Mouse (Mus musculus) heart, adult 18-20 months (tissue): ENCODE measurements around the gene Pygl. TPM values are rescaled to one million over a fixed set of nuclear protein-coding genes. Genes with fewer than 3 reads are reported as not detected.

ENCODE experiments used
- DNase-seq, 2 experiments: peaks; one replicate each; pipeline ENCODE4 v3.0.0; 2021 to 2022; ENCODE audit warnings: mixed read lengths in 1 of 2
- long read RNA-seq, 2 experiments: library from polyadenylated mRNA; stranded (forward); transcript quantifications; one replicate each; pipeline ENCODE4 v2.0.0; 2021
- total RNA-seq, 2 experiments: library from RNA; stranded (reverse); gene quantifications; 2 replicates each; pipeline ENCODE4 v1.2.3; 2021

Pygl gene
- total RNA-seq: 10 to 100 TPM in 1 of 2 experiments, 1 to 10 TPM in 1; 3.6 to 22.4 TPM
- long read RNA-seq, experiment 1, partial matches to known transcripts: 1 of 4 reads
- long read RNA-seq, experiment 1, other reads (novel, unspliced or antisense): 0 of 4 reads
- long read RNA-seq, experiment 2, transcript Pygl-201 (20 exons, 2,825 nt): major isoform, 7 of 9 reads
- long read RNA-seq, experiment 2, partial matches to known transcripts: 2 of 9 reads
- long read RNA-seq, experiment 2, other reads (novel, unspliced or antisense): 0 of 9 reads

GRCm38 (mm10) chr12:70231294-70231693, at the start of gene Pygl:
Gene Pygl, minus strand, starts transcription at chr12:70231488.
- DNase-seq: no peak

- DNase-seq: no peak
Measured at GRCm38 (mm10) chr12:70280930-70281329, 49.6 kb upstream of the Pygl start.

- no peak for DNase-seq
Measured at GRCm38 (mm10) chr12:70280381-70280780, 49.1 kb upstream of the Pygl start.

- no peak for DNase-seq
Measured at GRCm38 (mm10) chr12:70277071-70277939, 46.0 kb upstream of the Pygl start.

- DNase-seq: no peak
Measured at GRCm38 (mm10) chr12:70269724-70270123, 38.4 kb upstream of the Pygl start.

GRCm38 (mm10) chr12:70267314-70267713, 36.0 kb upstream of the Pygl start:
- DNase-seq: peak in 1 of 2 experiments; percentile 12

- peak; percentile 19 to 28 for DNase-seq
Measured at GRCm38 (mm10) chr12:70266494-70266931, 35.2 kb upstream of the Pygl start.

- DNase-seq: no peak
Measured at GRCm38 (mm10) chr12:70263721-70264120, 32.4 kb upstream of the Pygl start.

GRCm38 (mm10) chr12:70262271-70262953, 31.1 kb upstream of the Pygl start:
- DNase-seq: no peak

- DNase-seq: no peak
Measured at GRCm38 (mm10) chr12:70251210-70251884, 20.1 kb upstream of the Pygl start.

GRCm38 (mm10) chr12:70249616-70250157, 18.4 kb upstream of the Pygl start:
- no peak for DNase-seq

- no peak for DNase-seq
Measured at GRCm38 (mm10) chr12:70247683-70248474, 16.6 kb upstream of the Pygl start.

GRCm38 (mm10) chr12:70242550-70242949, 11.3 kb upstream of the Pygl start:
- no peak for DNase-seq

GRCm38 (mm10) chr12:70239741-70240140, 8.5 kb upstream of the Pygl start:
- no peak for DNase-seq

- DNase-seq: no peak
Measured at GRCm38 (mm10) chr12:70238604-70239003, 7.3 kb upstream of the Pygl start.

- DNase-seq: peak; percentile 62 to 85
Measured at GRCm38 (mm10) chr12:70234938-70235484, 3.7 kb upstream of the Pygl start.

GRCm38 (mm10) chr12:70234411-70234810, 3.1 kb upstream of the Pygl start:
- DNase-seq: peak; percentile 50 to 58

GRCm38 (mm10) chr12:70233637-70234315, 2.5 kb upstream of the Pygl start:
- DNase-seq: peak in 1 of 2 experiments; percentile 9

- no peak for DNase-seq
Measured at GRCm38 (mm10) chr12:70232020-70232544, 794 bp upstream of the Pygl start.

- no peak for DNase-seq
Measured at GRCm38 (mm10) chr12:70228155-70228554, 3.1 kb downstream of the Pygl start.
